Mouse (Mus musculus) lung, postnatal 10 days (tissue): ENCODE data around the gene Map6.
A peak's percentile ranks its signal among the peaks of the same experiment; 100 is the strongest.

Experiments used
- DNase-seq: peaks from one replicate; pipeline ENCODE4 v3.0.0; 2021

The Map6 gene

DNA sequence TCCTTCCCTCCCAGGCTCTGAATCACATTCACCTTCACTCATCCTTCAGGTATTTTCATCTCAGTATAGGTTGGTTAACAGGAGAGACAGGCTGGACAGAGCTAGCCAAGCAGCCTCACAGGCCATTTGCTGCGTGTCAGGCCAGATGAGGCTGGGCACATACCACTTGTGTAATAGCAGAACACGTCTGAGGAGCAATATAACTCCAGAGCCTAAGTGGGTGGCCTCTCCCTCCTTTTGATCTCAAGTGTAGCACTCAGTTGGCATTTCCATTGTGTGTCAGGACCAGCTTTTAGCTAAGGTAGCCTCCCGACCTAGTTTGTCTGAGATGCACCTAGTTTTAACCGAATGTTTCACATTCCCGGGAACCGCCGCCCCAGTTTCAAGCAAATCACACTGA is 49.0 kb downstream of the Map6 start:
- peak; percentile 41 for DNase-seq

GRCm38 (mm10) chr7:99317475-99317874 is 50.2 kb downstream of the Map6 start:
- DNase-seq: no peak

DNA sequence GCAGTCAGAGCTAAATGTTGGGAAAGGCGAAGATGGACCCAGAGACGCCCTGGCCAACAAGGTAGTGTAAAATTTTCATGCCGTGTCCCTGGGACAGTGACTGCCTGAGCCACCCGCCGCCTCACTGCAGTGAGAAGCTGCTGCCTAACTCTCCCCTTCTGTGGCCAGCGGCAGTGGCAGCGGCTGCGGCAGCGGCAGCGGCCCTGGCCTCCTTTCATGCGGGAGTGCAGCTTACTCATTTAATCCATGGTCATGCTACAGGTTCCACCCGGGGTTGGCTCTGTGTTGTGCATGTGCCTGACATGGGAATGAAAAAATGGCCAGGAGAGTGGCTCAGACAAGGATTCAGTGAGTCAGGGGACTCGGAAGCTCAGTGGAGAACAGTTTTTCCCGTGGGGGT is 53.3 kb downstream of the Map6 start:
- no peak for DNase-seq

- DNase-seq: no peak
These were observed 55.6 kb downstream of the Map6 start for GRCm38 (mm10) chr7:99322691-99323320.

- DNase-seq: peak; percentile 32
These were observed 56.1 kb downstream of the Map6 start for GRCm38 (mm10) chr7:99323321-99323700.

DNA sequence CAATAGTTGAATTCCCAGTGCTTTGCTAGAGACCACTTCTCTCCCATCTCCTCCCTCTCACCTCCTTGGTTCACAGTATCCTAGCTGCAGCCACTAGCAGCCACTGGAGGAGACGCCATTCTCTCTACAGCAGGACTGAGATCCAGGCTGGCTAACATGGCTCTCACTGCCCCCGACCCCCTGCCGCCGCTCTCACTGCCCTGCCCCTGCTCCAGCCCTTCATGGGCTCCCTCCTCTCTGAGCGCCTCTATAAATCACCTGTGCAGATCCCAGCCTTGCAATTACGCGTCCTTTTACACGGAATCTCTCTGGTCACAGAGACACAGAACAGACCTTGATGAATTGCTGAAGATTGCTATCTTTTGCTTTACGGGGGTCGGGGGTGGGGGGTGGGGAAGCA is 57.6 kb downstream of the Map6 start:
- DNase-seq: no peak

GRCm38 (mm10) chr7:99326128-99326527 is 58.9 kb downstream of the Map6 start:
- DNase-seq: no peak

DNA sequence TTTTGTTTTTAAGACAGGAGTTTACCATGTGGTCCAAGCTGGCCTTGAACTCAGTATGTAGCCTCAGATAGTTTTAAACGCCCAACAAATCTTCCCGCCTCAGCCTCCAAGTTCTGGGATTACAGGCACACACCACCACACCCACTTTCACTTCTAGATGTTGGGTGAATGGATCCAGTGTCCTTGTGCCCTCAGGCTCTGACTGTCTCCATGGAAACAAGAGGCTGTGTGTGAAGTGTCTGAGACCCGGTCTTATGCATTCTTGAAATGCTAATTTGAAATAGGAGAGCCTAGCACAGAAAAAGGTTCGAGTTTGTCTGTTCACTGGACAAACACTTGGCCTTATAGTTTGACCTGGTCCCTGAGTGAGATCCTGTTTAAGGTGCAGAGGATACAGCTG is 61.6 kb downstream of the Map6 start:
- DNase-seq: no peak

- DNase-seq: no peak
These were observed 62.8 kb downstream of the Map6 start for GRCm38 (mm10) chr7:99330012-99330411.

GRCm38 (mm10) chr7:99332774-99333480 is 65.7 kb downstream of the Map6 start:
- peak; percentile 93 for DNase-seq

- DNase-seq: no peak
These were observed 73.5 kb downstream of the Map6 start for GRCm38 (mm10) chr7:99340736-99341135.

DNA sequence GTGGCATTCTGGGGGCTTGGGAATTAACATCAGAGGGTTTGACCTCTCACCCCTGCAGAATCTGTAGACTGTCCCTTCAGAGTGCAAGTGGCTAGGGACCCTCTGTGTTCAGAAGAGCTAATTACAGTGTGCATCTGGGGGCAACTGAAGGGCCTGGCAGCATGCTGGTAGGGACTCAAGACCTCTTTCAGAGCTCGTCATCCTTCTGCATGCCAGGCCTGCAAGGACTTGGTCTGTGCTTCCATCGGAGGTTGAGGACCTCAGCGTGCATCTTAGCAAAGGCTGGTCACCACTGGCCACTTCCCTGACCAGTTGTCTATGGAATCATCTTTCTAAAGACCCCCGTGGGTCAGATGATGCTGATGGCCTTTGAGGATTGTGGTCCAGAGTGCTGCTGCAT is 76.3 kb downstream of the Map6 start:
- DNase-seq: no peak

DNA sequence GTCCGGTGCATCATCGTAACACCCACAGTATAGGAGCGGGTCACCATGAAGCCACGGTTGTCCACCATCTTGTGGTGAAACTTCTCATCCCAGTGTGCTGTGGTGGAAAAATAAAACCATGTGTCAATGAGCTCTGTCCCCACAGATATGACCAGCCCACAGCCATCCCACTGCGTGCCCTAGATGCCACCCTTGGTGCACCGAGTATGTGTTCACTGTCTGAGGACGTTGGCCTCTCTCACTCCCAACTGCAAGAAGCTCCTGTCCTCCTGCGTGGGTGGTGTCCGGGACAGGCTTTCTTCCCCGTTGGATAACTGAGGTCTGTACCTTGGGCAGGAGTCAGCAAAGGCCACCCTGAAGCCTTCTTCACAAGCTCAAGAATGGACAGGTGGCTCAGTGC is 80.0 kb downstream of the Map6 start:
- DNase-seq: no peak

- DNase-seq: no peak
These were observed 81.6 kb downstream of the Map6 start for GRCm38 (mm10) chr7:99348883-99349282.

GRCm38 (mm10) chr7:99349782-99350720 is 82.8 kb downstream of the Map6 start:
- DNase-seq: no peak

GRCm38 (mm10) chr7:99351104-99351801 is 84.0 kb downstream of the Map6 start:
- peak; percentile 67 for DNase-seq

- DNase-seq: peak; percentile 72
These were observed 84.7 kb downstream of the Map6 start for GRCm38 (mm10) chr7:99351802-99352517.

GRCm38 (mm10) chr7:99352526-99353400 is 85.5 kb downstream of the Map6 start, which contains the start of gene Serpinh1:
TSS of gene Serpinh1 (minus strand) at chr7:99353239.
- DNase-seq: peak; percentile 97

DNA sequence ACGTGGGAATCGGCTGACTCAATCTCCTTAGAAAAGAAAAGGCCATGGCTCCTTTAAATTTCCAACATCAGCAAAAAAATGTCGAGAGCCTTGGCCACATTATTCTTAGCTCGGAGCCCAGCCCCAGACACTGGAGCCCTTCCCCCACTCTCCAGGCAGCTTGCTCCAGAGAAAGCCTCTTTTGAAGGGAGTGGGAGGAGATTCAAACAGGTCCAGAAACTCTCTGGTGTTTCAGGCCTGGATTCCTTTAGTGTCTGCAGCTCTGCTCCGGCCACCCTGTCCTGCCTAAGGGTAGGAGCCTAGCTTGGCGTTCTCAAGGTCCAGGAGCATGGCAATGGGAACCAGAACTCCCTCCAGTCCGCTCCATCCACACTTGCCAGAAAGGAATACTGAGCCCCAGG is 88.5 kb downstream of the Map6 start:
- DNase-seq: peak; percentile 94

GRCm38 (mm10) chr7:99356244-99356930 is 89.1 kb downstream of the Map6 start:
- peak; percentile 86 for DNase-seq

GRCm38 (mm10) chr7:99357201-99357600 is 90.0 kb downstream of the Map6 start:
- DNase-seq: peak; percentile 50
